Mouse (Mus musculus): Measurements from ENCODE around the gene Btbd10.

Btbd10 gene

GRCm38 (mm10) chr7:113368746-113369619, at the start of gene Btbd10:
Btbd10 (minus strand) TSS chr7:113369392.
- in situ Hi-C loops (cut with MboI), result no loop called here

- in situ Hi-C loops (cut with MboI), result no loop called here
Observed at GRCm38 (mm10) chr7:113416536-113416935, 47.3 kb upstream of the Btbd10 start.

- in situ Hi-C loops (cut with MboI), result no loop called here
Observed at GRCm38 (mm10) chr7:113415256-113415655, 46.1 kb upstream of the Btbd10 start.

DNA sequence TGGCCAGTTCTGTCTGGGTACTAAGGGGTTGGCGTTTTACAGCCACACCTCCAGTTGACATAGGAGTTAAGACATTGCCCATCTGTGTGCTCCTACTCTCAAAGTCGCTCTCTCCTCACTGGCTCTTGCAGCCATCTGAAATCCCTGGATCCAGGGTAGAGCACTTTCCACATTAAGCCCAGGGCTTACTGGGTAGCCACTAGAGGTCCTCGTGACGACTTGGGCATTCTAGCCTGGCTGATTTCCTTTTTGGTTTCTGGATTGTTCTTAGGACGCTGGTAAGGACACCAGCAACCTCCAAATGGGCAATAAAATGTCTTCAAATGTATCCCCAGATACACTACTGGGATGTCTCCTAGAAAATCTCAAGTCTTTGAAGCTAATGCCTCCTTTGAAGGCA, 39.5 kb upstream of the Btbd10 start:
- in situ Hi-C loops (cut with MboI), result no loop called here

DNA sequence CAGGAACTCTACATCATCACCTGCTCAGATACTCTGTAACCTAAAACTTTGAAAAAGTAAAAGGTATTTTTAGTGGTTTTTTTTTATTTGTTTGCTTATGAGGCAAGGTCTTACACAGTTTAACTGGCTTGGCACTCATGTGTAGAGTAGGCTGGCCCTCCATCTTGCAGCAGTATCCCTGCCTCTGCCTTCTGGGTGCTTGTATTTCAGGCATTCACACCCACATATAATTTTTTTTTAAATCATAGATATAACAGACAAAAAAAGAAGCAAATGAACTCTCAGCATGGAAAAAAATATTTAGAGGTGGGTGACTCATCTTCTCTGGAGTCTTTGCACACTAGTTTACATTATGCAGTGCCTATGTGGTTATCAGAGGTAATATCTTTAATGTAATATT, 28.9 kb upstream of the Btbd10 start:
- in situ Hi-C loops (cut with MboI), result no loop called here

DNA sequence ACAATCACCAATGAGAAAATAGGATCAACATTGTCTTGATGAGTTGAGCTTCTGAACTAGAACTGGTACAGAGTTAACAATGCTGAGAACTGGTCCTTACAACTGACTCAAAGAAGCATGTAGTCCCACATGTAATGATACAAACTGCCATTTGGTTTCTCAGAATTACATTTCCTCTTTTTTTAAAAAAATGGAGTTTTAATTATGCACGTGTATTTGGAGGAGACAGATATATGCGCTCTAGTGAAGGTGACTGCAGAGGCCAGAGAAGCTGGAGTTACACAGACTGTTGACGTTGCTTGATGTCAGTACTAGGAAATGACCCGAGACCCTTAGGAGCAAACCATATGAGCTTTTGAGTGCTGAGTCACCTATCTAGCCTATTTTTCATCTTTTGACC, 27.5 kb upstream of the Btbd10 start:
- in situ Hi-C loops (cut with MboI), result no loop called here

DNA sequence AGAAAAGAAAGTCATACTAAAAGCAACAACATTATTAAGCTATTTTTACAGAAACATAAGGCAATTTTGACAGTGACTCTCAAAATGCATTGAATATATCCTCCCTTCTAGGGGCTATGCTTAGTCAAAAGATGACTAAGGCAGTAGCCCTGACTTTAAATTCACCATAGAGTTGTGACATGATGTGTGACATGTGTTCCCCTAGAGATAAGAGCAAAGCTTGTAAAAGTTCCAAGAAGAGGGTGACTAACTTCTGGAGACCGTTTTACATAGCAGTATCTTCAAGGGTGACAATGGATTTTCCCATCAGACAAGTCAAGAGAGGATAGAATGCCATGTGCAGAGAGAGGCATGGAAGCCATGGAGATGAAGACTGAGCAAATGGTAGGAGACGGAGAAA, 22.4 kb upstream of the Btbd10 start:
- in situ Hi-C loops (cut with MboI), result no loop called here

DNA sequence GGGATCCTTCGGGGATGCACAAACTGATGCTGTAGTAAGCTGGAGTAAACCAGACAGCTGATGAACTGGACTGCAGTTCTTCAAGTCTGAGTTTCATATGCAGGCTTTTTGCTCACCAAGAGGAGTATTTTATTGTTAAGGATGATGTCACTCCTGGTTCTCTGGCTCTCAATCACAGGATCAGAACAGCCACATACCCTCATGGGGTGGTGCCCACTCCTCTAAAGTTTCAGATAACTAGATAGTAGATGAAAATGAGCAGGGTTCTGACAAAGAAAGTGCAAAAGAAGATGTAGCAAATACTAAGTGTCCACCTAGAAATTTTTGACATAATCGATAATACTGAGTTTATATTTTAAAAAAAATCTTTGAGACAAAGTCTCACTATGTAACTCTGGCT, 19.3 kb upstream of the Btbd10 start, which contains the start of gene Pth:
Pth (minus strand) TSS at position 101 of the 400 bp plus-strand sequence.
- in situ Hi-C loops (cut with MboI), result no loop called here

DNA sequence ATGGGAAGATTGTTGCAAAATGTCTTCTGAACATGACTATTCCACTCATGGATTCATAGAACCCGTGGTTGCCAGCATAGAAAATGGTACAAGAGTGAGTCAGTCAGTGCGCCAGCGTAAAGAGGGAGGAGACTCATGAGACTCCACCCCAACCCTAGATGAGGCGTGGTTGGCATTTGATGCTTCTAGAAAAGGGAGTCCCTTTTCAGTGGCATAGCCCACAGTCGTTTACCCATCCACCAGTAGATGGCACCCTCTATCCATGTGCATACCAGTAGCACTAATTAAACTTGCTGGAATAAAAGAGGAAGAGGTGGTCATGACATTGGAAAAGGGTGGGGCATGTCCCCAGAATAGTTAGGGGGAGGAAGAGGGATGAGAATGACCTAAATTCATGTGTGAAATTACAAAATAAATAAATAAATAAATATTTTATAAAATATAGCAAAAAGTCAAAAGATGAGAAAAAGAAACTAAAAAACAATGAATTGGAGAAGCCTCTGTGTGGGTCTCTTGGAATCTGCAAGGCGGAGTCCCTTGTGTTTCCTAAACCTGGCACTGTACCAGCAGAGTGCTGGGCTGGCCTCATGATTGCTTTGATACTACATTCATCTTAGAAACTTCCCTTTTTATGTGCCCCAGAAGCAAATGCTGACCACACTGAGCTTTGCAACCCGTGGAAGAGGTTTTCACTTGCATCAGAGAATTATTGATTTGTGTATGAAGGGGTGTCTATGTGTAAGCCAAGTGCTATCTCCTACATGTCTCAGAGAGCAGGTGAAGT, 8.9 kb upstream of the Btbd10 start:
- in situ Hi-C loops (cut with MboI), result no loop called here

GRCm38 (mm10) chr7:113372682-113373081, 3.5 kb upstream of the Btbd10 start:
- in situ Hi-C loops (cut with MboI), result loop anchor here (5.0 kb wide), 1 partner anchor 225 kb away; no protein-coding TSS in a partner anchor

GRCm38 (mm10) chr7:113369620-113370340, 588 bp upstream of the Btbd10 start:
- in situ Hi-C loops (cut with MboI), result loop anchor here (5.0 kb wide), 1 partner anchor 228 kb away; no protein-coding TSS in a partner anchor

DNA sequence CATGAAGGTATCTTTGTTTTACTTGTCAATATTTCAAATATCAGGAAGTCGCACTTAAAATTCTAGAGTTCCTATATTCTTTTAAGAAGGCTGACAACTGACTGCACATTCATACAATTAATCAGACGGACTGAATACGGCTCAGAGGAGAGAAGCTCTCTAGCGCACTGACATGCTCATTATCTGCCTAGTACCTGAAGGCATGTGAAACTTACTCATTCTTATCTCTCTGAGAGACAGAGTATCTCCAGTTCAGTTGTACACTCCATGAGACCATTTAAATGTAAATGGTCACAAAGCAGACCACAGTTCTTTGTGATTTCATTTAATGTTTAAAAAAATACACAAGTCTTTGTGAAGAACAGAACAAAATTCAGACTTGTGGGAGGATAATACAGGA, 1.8 kb downstream of the Btbd10 start:
- in situ Hi-C loops (cut with MboI), result no loop called here

- in situ Hi-C loops (cut with MboI), result no loop called here
Observed at GRCm38 (mm10) chr7:113349089-113349488, 20.1 kb downstream of the Btbd10 start.

DNA sequence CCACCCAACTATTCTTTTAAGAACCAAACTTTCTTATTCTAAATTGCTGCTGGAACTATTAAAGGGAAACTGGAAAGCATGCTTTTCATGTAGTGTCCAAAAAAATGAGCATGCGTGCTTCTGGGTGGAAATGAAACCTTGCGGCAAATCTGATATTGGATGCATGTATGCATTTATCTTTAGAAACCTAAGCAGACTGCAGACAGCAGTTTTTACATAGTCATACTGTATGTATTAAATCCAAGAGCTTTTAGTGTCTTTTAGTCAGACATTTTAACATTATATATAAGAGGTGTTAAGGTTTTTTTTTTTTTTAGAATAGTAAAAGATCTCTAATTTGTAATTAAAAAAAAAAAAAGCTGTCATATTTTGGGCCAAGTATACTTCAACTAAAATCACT, 21.5 kb downstream of the Btbd10 start:
- in situ Hi-C loops (cut with MboI), result no loop called here

DNA sequence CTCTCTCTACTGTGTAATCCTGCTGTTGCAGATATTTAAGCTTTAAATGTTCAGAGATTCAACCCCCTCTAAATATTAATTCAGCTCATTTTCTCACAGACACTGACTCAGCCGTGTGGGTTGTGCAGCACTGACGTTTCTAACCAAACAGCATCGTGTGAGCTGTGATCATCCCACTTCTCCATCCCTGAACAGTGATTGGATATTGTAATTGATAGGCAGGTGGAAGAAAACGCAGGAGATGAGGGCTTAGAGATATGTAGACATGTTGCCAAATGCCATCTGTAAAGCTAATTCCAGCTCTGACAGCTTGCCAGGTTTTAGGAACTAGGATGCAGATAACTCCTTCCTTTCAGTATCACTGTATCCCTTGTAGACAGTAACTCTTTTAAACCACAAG, 21.9 kb downstream of the Btbd10 start:
- in situ Hi-C loops (cut with MboI), result no loop called here

DNA sequence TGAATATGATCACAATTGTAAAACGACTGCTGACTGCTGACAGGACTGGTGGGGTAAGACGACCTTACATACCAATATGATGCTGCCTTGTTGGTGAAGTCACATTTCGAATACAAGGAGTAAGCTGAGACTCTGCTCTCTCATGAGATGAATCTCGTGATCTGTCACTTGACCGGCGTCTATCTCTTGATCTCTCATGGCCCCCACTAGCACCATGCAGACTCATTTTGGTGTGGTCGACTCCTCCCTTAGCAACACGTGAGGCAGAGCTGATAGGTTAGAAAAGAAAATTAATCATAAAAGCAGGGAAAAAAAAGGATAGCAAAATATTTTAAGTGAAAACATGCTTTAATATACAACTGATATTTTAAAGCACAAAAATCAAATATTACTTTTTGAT, 33.9 kb downstream of the Btbd10 start:
- in situ Hi-C loops (cut with MboI), result no loop called here

DNA sequence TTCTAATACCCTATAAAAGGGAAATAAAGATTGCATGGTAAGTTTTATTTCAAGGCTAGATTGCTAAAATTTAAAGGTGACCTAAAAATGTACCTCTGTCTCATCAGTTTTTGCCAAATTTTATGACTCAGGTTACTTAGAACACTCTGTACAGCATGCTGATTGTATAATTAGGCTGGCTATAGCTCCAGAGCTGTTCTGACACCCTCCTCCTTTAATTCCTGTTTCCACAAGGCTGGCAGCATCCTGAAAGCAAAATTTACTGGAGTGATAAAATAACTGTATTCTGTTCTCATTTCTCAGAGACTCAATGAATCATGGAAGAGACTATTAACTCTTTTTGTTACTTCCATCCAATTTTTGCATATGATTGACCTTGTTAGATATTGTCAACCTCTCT, 35.2 kb downstream of the Btbd10 start:
- in situ Hi-C loops (cut with MboI), result no loop called here

- in situ Hi-C loops (cut with MboI), result no loop called here
Observed at GRCm38 (mm10) chr7:113320128-113320527, 49.1 kb downstream of the Btbd10 start.

GRCm38 (mm10) chr7:113311784-113312183, 57.4 kb downstream of the Btbd10 start:
- in situ Hi-C loops (cut with MboI), result no loop called here

DNA sequence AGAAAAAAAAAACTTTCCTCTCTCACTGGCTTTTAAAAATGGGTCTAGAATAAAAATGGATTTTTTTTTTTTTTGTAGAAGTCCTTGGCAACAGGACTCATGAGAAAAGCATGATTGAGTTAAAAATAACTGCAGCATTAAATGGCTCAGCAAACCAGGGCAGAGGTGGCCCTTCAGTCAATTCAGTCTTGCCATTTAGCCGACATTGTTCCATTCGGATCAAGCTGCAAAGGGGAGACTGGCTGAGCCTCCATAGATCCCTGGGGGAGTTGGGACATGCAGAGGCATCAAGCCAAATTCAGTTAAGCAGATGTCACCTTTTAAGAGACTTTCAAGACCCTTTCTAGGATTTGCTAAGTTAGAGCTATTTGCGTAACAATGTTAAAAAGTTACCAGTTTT, 59.1 kb downstream of the Btbd10 start:
- in situ Hi-C loops (cut with MboI), result no loop called here

DNA sequence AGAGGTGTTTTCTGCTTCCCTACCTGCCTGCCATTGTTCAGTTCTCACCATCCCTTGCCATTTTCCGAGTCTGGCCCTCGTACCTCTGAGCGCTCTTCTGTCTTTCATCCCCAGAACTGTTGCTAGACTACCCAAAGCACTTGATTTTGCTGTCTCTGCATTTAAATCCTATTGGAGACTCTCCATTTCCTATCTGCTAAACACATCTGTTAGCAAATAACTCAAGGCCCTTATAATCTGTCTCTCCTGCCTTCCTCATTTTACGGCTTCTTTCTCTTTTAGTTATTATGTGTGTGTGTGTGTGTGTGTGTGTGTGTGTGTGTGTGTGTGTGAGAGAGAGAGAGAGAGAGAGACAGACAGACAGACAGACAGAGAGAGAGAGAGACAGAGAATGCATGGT, 71.4 kb downstream of the Btbd10 start:
- in situ Hi-C loops (cut with MboI), result no loop called here
